Mouse (Mus musculus) 3134 (cell line): ENCODE data around the gene Lsm7.

ENCODE experiments used
- DNase-seq: peaks from one replicate; pipeline ENCODE4 v3.0.0-alpha.2; 2011; ENCODE audit warnings: low spot score; ENCODE audit not compliant: insufficient read length; ENCODE audit errors: extremely low read depth

The Lsm7 gene

DNA sequence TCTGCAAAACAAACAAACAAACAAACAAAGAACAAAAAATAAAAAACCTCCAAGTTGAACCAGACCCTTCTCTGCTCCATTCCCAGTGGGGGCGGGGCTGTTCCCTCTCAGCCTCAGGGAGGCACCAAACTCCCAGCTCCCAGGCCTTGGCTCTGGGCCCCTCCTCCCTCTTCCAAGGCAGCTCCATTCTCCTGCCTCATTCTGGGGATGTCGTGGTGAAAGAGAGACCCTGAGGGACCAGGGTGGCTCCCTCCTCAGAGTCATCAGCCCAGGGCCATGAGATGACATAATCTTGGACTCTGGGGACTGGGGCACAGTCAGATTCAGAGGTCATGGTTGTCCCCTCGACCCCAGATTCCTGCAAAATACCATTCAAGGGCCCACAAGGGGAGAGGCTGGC lies 21.6 kb upstream of the Lsm7 start:
- DNase-seq, result no peak

DNA sequence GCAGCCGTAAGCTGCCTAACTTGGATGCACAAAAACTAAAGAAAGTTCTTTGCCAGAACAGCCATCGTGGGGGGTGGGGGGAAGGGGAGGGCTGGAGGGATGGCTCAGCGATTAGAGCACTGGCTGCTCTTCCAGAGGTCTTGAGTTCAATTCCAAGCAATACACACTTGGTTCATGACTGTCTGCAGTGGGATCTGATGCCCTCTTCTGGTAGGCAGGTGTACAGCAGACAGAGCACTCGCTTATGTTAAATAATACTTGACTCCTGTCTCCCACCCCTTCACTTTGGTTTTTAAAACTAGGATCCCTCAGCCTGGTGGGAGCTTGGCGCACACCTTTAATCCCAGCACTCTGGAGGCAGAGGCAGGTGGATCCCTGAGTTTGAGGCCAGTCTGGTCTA lies 21.0 kb upstream of the Lsm7 start:
- DNase-seq, result no peak

DNA sequence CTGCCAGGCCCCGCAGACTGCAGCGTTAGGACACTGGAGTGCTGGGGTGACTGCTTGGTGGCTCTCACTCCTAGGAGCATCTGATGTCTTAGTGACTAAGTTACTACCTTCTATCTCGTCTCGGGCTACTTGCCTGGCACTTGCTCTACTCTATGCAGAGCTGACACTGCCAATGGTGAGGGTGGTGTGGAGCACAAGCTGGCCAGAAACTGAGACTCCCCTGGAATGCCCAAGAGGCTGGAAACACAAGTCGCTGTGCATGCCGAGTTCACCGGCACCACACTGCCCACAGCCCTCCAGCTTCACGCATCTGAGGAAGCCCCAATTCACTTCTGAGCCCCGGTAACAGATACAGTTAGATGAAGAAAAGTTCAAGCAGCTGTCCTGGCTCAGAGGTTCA lies 19.0 kb upstream of the Lsm7 start:
- no peak for DNase-seq

DNA sequence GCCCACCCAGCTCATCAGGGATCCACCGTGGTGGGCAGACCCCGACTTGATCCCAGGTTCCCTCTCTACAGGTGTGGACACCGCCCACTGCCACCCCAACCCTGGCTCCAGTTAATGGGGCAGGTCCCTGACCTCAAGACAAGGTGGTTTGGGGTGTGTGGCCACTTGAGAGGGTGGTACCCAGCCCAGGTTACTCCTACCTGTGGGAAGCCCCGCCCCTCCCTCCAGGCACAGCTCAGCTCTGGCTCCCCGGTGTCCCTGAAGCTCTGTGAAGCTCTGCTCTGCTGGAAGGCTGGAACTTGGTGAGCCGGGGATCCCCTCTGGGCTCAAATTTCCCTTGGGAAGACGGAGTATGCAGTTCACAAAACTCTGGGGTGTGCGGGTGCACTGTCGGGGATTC lies 16.6 kb upstream of the Lsm7 start, which contains the start of gene Tmprss9:
Tmprss9 (plus strand) TSS at position 268 of the 400 bp plus-strand sequence.
- DNase-seq, result no peak

- DNase-seq, result no peak
Measured at GRCm38 (mm10) chr10:80870993-80871392, 16.0 kb upstream of the Lsm7 start.

GRCm38 (mm10) chr10:80864446-80864845 lies 9.4 kb upstream of the Lsm7 start:
- DNase-seq, result no peak

- no peak for DNase-seq
Measured at GRCm38 (mm10) chr10:80862305-80862704, 7.3 kb upstream of the Lsm7 start.

DNA sequence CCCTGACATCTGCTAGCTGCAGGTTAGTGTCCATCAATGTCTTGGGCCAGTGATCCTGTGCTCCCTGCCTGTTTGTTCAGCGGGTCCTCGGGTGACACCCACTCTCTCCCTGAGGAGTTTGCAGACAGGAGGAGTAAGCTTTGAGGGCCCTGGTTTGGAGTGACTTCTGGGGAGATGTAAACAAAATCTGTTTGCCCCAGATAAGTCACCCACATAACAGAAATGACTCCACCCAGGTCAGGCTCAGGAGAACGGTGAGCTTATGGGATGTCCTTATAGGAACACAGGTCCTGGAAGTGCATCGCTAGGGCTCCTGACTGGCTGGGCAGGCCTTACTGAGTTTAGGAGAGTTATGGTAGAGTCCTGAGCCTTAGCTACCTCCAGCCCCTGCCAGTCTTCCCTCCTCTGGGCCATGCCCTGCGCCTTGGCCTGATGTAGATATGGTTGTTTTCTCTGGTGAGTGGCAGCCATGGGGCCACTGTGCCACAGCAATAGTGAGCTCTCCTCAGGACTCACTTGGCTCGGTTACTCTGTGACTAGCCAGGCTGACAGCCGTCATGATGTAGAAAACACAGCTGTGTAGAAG lies 3.4 kb upstream of the Lsm7 start:
- DNase-seq, result no peak

DNA sequence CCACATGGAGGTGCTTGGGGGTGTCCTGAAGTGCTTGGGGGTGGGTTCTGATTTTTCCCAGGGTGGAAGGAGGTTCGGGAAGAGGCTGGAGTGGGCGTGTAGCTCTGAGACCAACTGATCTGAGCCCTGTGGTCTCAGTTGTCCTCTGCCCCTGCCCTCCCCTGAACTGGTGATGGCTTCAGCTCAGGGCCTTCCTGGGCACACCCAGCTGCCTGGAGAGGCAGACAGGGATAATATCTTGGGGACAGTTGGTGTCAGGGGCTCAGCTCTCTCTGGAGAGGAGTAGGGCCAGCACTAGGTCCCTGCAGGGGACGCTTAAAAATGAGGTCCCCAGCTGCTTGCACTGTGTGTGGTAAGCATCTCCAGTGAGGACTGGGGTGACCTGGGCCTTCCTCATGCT lies 2.8 kb upstream of the Lsm7 start:
- no peak for DNase-seq

- DNase-seq, result no peak
Measured at GRCm38 (mm10) chr10:80857386-80857785, 2.4 kb upstream of the Lsm7 start.

DNA sequence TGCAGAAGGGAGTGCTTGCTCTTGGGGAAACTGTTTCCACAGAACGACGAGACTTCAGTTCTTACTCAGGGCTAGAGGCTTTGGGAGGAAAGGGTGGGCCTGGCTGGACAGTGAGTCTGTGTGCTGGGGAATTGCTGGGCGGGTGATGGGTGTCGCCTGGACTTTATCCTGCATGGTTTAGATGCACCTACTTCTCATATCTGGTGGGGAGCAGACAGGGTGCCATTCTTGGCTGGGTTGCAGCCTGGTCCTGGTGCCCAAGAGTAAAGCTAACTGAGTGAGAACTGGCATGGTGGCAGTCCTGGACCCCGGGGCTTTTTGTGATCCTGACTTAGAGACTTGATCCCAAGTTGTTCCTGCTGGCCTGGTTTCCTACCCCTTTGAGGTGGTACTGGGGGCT lies 1.9 kb upstream of the Lsm7 start:
- DNase-seq, result no peak

GRCm38 (mm10) chr10:80856267-80856666 lies 1.3 kb upstream of the Lsm7 start:
- DNase-seq, result peak; percentile 70

DNA sequence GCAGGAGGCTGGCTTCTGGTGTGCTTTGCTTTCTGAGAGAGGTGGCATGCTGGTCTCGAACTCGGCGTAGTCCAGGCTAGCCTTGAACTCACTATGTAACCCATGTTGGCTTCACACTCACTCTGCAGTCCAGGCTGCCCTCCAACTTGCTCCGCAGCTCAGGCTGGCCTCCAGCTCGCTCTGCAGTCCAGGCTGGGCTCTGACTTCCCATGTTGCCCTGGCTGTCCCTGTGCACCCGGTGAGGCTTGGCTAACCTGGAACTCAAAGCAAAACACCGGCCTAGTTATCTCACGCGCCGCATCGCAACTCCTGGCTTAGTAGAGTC lies 702 bp upstream of the Lsm7 start:
- DNase-seq, result no peak

DNA sequence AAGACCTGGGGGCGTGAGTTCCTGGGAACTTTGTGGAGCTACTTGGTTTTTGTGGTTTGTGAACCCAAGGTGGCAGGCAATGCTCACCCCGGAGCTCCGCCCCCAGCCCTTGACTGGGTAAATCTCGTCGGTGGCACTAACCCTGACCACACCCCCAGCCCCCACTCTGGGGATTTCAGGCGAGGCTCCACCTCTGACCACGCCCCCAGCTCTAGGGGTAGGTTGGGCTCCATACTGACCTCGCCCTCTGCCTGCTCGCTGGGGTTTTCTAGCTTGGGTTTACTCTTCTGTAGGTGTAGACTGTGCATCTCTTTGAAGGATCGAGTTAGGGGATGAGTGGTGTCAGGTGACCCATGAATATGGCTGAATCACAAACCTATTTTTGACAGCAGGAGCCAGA lies 6.4 kb downstream of the Lsm7 start:
- peak; percentile 75 for DNase-seq

DNA sequence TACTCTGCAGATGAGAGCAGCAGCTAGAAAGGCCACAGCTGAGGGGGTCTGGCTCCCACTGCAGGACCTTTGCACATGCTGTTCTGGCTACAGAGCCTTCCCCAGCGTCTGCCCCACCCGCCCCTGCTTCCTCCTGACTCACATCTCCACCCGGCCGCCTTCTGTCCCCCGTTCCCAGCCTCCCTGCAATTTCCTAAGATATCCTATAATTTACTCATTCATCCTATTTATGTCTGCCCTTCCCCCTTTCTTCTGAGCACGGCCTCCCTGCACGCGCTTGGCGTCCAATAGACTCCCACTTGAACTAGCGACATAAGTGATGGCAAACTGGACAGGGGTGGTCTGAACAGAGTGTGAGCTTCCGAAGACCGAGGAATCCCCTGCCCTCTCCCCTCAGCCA lies 9.3 kb downstream of the Lsm7 start:
- DNase-seq, result no peak

DNA sequence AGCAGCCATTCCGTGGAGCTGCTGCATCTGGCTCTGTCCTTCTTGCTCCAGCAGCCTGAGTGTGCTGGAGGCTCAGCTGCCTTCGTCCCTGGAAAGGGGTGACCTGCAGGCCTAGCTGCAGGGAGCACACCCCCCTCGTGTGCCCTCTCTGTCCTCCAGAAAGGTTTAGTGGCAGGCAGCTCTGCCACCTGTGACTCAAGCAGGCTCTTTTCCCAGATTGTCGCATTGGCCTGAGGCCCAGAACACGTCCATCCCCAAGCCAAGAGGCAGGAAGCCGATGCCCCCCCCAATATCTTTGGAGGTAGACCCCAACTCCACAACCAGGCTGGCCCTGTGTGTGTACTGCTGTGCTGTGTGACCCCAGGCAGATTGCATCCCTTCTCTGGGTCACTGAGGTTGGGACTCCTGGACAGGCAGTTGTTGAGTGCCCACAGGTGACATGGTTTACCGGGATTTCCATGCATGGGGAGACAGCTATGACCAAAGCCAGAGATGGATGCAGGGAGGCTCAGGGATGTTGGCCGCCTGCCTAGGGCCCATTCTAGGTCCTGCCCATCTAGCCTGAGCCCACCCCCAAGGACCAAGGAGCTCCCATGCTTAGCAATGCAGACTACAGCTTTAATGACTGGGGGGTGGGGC lies 9.8 kb downstream of the Lsm7 start:
- no peak for DNase-seq

DNA sequence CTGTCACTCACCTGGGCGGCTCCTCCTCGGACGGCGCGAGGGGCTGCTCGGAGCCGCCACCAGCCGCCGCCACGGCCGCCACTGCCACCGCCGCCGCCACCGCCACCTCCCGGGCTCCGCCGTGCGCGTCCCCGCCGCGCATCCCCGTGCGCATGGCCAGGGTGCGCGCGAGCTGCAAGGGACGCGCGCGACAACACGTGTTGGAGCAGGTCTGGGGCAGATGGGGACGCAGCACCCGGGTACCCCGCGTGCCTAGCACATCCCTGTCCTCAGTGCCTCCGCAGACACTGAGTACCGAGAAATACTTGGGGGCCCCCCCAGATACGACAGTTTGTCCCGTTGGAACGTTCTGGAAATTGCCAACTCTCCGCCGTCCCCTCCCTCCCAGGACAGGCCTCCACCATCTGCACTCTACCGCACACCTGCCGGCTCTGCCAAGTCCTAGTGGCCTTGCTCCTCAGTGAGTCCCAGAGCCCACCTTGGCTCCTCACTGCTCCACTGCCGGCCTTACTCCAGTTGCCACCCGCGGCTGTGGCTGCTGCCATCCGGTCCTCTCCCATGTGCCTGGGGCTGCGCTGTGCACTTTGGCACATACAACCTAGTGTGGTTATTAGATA lies 11.0 kb downstream of the Lsm7 start, which contains the start of gene Lingo3:
Lingo3 (minus strand) TSS at position 109 of the 617 bp plus-strand sequence.
- DNase-seq, result no peak

DNA sequence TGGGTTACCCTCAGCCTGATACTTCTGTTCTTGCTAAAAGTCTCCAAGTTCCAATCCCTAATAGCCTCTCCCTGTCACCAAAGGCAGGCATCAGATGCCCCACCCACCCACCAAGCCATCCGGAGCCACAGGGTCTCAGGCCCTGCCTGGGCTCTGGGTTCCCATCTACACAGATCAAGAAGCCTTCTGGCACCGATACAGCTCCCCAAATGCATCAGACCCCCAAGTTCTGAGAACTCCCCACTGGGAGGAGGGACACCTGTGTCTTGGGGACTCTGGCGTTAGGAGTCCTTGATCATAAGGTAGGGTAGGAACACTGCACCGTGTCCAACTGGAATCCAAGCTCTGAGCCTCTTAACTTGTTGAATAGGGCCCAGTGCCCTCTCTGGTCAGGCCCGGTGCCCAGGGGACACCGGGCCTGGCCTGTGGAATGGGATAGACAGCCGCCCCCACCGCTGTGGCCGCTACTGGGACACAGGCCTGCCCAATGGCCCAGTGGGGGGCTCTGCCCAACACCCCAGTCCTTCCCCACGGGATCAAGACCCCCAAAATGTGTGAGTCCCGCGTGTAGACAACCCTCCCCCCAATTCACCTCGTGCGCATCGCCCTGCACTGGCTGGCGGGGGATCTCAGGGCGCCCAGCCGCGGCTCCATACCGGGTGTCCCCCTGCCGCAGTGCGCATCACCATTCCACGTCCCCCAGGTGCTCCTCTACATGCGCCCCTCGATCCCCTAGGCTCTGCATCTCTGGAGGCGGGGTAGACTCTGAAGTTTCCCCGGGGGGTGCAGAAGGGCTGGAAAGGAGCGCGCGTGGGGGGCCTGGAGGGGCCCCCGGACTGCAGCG lies 11.7 kb downstream of the Lsm7 start:
- no peak for DNase-seq

DNA sequence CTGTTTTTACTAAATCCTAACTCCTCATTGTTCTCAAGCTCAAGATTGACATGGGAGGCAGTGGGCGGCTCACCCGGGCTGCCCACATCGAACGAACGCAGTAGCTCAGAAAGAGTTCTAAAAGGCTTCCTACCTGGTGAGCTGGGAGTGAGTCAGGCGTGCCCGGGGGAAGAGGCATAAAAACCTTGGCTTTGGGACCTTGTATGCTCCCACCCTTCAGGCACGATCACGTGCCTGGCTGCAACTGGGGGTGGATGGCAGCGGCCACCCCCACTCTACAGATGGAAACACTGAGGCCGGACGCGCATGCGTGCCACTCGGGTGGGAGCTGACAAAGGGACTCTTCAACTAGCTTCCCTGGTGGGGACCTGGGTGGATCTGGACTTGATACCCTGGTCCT lies 12.7 kb downstream of the Lsm7 start:
- DNase-seq, result no peak

DNA sequence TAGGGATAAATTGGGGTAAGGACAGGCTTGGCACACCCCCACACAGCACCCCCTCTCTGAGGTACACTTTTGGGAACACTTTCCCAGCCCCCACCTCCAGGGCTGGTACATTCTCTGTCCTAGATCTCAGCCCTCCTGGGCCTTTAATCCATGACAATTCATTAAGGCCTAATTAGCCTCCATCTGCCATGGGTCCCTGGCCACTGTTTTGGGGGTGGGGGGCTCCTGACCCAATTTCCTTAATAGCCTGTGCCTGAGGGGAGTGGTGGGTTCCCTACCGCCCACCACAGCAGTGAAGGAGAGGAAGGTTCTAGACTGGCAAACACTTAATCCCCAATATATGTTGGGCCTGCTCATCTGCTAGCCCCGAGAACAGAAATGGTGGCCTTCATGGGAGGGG lies 13.3 kb downstream of the Lsm7 start:
- no peak for DNase-seq

- no peak for DNase-seq
Measured at GRCm38 (mm10) chr10:80839848-80840247, 15.2 kb downstream of the Lsm7 start.
